Mouse (Mus musculus) cortical plate, adult 2 months (tissue): ENCODE measurements around the gene Cdh4.

ENCODE experiments used
- CTCF ChIP-seq: fragments of 200-500 bp; IDR thresholded peaks from 2 replicates; pipeline ENCODE4 v1.5.1; 2011; ENCODE audit warnings: mild to moderate bottlenecking, control low read depth, low read length; ENCODE audit not compliant: insufficient read depth; ENCODE audit errors: extremely low read depth
- POLR2A ChIP-seq: fragments of 200-500 bp; IDR thresholded peaks from 2 replicates; pipeline ENCODE4 v1.6.1; 2011; ENCODE audit warnings: mild to moderate bottlenecking, low read length, control low read depth; ENCODE audit not compliant: insufficient read depth; ENCODE audit errors: extremely low read depth

DNA sequence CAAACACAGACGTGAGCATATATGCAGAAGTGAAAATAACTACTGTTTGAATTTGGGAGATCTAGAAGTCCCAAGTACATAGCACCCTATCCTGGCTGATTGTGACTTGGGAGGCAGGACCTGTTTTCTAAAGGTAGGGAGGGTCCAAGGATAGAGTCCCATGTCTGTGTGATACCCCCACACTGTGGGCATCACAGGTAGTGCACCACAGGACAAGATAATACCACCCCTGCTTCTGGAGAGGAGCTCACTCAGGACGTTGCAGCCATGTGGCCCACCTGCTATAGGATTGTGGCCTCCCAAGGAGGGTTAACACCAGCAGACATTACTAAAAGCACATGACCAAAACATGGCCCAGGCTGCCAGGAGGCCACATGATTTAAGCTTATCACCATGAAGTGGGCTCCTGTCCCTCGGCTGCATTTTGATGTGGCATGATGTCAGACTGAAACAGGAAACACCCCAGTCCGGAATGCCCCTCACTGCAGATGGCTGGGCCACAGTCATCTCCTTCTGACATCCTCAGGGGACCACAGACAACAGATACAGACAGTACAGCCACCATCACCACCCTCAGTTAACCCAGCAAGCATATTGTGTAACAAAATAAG, 280.6 kb downstream of the Cdh4 start:
- TF ChIP-seq CTCF (peak; percentile 27; the same call in 1 of the 2 replicates), POLR2A (no peak)
